Mouse (Mus musculus) gonadal fat pad, adult 2 months (tissue): ENCODE data around the gene Arhgap9. TPM values are rescaled to one million over a fixed set of nuclear protein-coding genes. Genes with fewer than 3 reads are reported as not detected.

Experiments used
- DNase-seq: peaks from one replicate; pipeline ENCODE4 v3.0.0-alpha.2; 2012; ENCODE audit warnings: low read depth
- polyA plus RNA-seq: library from polyadenylated mRNA; depleted of rRNA; stranded (reverse); fragments of >200 nt; gene quantifications from 2 replicates; pipeline ENCODE4 v1.2.3, GENCODE M21; 2012

Gene Arhgap9
- polyA plus RNA-seq, 1 experiment = 9.3 TPM

- DNase-seq = no peak
Observed at GRCm38 (mm10) chr10:127322669-127323068, 905 bp downstream of the Arhgap9 start.

GRCm38 (mm10) chr10:127323131-127323855, 1.5 kb downstream of the Arhgap9 start:
- DNase-seq = no peak

DNA sequence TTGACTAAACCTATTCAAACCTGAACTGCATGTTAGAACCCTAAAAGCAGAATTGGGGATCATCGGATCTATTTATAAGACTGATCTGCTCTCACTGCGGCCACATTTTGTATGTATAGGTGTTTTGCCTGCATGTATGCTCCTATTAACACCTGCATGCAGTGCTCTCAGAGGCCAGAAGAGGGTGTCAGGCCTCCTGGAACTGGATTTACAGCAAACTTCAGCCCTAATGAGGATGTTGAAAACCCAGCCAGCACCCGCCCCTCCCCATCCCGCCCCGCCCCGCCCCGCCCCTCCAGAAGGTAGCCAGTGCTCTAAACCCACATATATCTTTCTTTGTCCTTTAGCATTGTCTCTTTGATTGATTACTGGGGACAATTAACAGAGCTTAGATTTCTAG, 2.7 kb downstream of the Arhgap9 start:
- DNase-seq = peak; percentile 33

DNA sequence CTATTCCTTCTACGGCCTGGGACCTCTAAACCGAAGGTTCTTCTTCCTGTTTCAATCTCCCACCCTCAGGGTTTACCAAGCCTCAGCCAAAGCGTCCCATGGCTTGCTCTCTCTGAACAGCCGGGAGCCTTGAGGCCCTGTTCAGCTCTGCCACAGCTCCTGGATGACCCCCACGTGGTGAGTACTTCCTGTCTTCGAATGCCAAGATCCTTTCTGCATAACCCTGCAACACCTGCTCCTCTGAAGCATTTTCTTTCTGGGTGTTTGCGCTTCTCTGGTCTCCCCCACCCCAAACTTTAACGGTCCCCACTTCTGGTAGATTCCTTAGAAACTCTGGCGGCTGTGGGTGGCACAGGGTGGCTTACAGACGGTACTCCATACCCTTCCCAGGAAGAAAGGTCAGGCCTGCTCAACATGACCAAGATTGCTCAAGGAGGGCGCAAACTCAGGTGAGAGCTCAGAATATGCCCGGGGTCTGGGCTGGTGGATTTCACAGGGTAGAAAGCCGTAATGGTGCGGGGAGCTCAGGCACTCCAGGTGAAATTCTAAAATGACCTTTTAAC, 3.8 kb downstream of the Arhgap9 start:
- DNase-seq = no peak

GRCm38 (mm10) chr10:127326017-127326801, 4.4 kb downstream of the Arhgap9 start:
- no peak for DNase-seq

GRCm38 (mm10) chr10:127326828-127327227, 5.1 kb downstream of the Arhgap9 start:
- DNase-seq = no peak

DNA sequence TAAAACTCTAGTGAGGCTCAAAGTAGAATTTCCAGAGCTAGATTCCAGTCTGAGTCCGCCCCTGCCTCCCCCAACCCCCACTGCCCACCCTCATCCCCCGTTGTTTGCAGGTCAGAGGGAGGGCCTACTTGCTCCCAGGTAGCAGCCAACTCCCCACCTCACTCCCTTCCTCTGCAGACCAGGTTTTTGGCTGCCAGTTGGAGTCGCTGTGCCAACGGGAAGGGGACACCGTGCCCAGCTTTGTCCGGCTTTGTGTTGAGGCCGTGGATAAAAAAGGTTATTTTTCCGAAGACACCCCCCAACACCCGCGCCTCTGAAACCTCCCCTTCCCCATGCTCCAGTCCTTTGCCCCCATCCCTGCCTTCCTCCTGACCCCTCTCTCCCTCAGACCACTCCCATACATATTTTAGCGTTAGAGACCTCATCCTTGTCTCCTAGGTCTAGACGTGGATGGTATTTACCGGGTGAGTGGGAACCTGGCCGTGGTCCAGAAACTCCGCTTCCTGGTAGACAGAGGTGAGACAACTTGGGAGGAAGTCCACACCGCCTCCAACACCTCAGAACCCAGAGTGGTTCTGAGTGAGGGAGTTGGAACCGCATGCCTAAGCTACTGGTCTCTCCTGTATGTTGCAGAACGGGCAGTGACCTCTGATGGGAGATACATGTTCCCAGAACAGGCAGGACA, 5.8 kb downstream of the Arhgap9 start:
- no peak for DNase-seq

- no peak for DNase-seq
Observed at GRCm38 (mm10) chr10:127330212-127330611, 8.4 kb downstream of the Arhgap9 start.

- DNase-seq = no peak
Observed at GRCm38 (mm10) chr10:127332211-127332874, 10.6 kb downstream of the Arhgap9 start.

DNA sequence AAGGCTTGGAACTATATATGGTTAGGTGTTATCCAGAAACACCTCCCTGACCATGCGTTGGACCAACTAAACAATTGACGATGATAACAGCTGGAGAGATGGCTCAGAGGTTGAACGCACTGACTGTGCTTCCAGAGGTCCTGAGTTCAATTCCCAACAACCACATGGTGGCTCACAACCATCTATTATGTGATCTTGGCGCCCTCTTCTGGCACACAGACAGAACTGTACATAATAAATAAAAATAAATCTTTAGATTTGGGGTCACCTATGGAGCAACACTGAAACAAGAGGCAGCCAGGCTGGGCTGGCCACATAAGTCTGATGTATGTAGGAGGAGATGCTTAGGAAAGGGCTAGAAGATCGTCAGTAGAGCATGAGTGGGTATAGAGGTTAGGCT, 11.4 kb downstream of the Arhgap9 start:
- DNase-seq = no peak

- DNase-seq = no peak
Observed at GRCm38 (mm10) chr10:127335271-127335670, 13.5 kb downstream of the Arhgap9 start.

- DNase-seq = no peak
Observed at GRCm38 (mm10) chr10:127336952-127337351, 15.2 kb downstream of the Arhgap9 start.

- DNase-seq = no peak
Observed at GRCm38 (mm10) chr10:127337536-127338099, 15.9 kb downstream of the Arhgap9 start.

GRCm38 (mm10) chr10:127338930-127339682, 17.3 kb downstream of the Arhgap9 start:
- DNase-seq = peak; percentile 87

GRCm38 (mm10) chr10:127339683-127340576, 18.2 kb downstream of the Arhgap9 start:
- DNase-seq = no peak

DNA sequence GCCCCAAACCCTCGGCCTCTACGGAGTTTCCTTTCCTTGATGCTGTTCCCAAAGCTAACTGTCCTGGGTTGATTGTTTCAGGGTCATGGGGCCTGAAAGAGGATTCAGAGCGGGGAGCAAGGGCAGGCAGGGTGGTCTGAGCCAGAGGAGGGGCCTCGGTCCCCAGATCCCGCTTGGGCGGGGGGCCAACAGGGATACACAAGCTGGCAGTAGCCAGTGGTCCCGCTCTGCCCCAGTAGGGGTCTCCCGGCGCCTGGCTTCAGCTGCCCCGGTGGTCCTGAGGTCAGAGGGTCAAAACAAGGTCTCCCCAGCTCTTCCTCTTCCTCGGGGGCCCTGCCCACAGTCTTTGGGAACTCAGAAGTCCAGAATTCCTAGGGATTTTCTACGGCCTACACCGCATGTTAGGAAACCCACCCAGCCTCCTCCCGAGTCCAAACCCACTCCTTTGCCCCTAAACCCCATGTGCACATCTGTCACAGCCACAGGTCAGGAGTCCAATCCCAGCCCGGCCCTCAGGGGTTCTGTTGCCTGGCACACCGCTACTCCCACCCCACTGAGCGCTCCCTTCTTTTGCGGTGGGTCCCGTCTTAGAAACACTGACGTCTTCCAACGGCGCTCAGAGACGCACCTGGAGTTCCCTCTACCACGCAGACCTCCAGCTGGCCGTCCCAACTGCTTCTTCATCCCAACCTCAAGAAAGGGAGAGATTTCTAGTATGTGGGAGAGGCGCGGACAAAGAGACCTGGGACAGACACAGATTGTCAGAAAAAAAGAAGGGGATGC, 19.0 kb downstream of the Arhgap9 start:
- DNase-seq = no peak

GRCm38 (mm10) chr10:127341360-127341690, 19.6 kb downstream of the Arhgap9 start:
- no peak for DNase-seq

- no peak for DNase-seq
Observed at GRCm38 (mm10) chr10:127341891-127342639, 20.3 kb downstream of the Arhgap9 start, which contains the start of gene Gli1. Gene Gli1, minus strand, starts transcription at chr10:127341974.
